Mouse (Mus musculus): Measurements from ENCODE around the gene Cetn4. TPM values are rescaled to one million over a fixed set of nuclear protein-coding genes. Genes with fewer than 3 reads are reported as not detected.

The Cetn4 gene
- total and polyA plus RNA-seq, 3 experiments: 0.89 to 2.2 (median 1.4) TPM

- no peak for DNase-seq (ENCODE audit: extremely low read depth)
- H3K27ac ChIP-seq (ENCODE audit: insufficient read depth, low read depth): no peak overlapping the region
- in situ Hi-C loops (cut with MboI; ENCODE audit: low pct_ligation_motif_present, low pct_unique_long_range_greater_than_20kb, low sequenced_read_pairs): loop anchor here (10.0 kb wide), 1 partner anchor 88 kb away; the partner anchor contains the start of gene Spata5
These were observed 14.1 kb upstream of the Cetn4 start for GRCm38 (mm10) chr3:37326627-37327026.

GRCm38 (mm10) chr3:37325317-37326112, 13.0 kb upstream of the Cetn4 start:
- no peaks in the 10 kb centered on the region for H3K4me1 ChIP-seq (ENCODE audit: control insufficient read depth in 1 of 2, insufficient read depth in 2 of 2)
- H3K36me3 ChIP-seq (replicated peaks in 1 of 2; ENCODE audit: control insufficient read depth in 1 of 2, insufficient read depth in 1 of 2, low read length in 1 of 2): peaks cover 0 to 6% of the 10 kb centered on the region in 2 experiments
- no peak overlapping the region for H3K27ac ChIP-seq (ENCODE audit: insufficient read depth, low read depth)
- H3K9me3 ChIP-seq (replicated peaks; ENCODE audit: low read length): no peaks in the 10 kb centered on the region
- TF ChIP-seq ZKSCAN1 (IDR thresholded peaks at IDR 0.05; ENCODE audit: borderline replicate concordance, low read depth, low read length): no peak
- no peak for TF ChIP-seq E2F4 (IDR thresholded peaks at IDR 0.05; ENCODE audit: insufficient replicate concordance, low read depth, low read length)
- no peak for TF ChIP-seq BHLHE40 (IDR thresholded peaks at IDR 0.05; ENCODE audit: low read depth, low read length)
- no peak for TF ChIP-seq CTCF (conservative IDR thresholded peaks at IDR 0.05 in 1 of 2, IDR thresholded peaks at IDR 0.05 in 1 of 2; ENCODE audit: low read depth in 2 of 2, low read length in 2 of 2)
- TF ChIP-seq ETS1 (conservative IDR thresholded peaks at IDR 0.05; ENCODE audit: low read depth, low read length): no peak
- TF ChIP-seq USF2 (conservative IDR thresholded peaks at IDR 0.05; ENCODE audit: low read depth, low read length): no peak
- no peak for TF ChIP-seq JUND (conservative IDR thresholded peaks at IDR 0.05; ENCODE audit: low read depth, low read length)
- no peak for TF ChIP-seq JUN (IDR thresholded peaks at IDR 0.05; ENCODE audit: insufficient read depth, low read depth, low read length)
- TF ChIP-seq USF1 (IDR thresholded peaks at IDR 0.05; ENCODE audit: low read depth, low read length): no peak
- TF ChIP-seq TCF12 (IDR thresholded peaks at IDR 0.05; ENCODE audit: low read depth, low read length): no peak
- TF ChIP-seq CHD1 (IDR thresholded peaks at IDR 0.05; ENCODE audit: low read depth, low read length): no peak
- TF ChIP-seq IRF4 (IDR thresholded peaks at IDR 0.05; ENCODE audit: low read depth, low read length): no peak
- TF ChIP-seq SMC3 (IDR thresholded peaks at IDR 0.05; ENCODE audit: low read depth, low read length): no peak
- TF ChIP-seq POLR2A (IDR thresholded peaks at IDR 0.05; ENCODE audit: low read depth, low read length): no peak
- TF ChIP-seq MAX (IDR thresholded peaks at IDR 0.05; ENCODE audit: low read length): no peak
- H3K4me3 ChIP-seq (replicated peaks in 1 of 3; ENCODE audit: low read depth in 2 of 3, low read length in 2 of 3, poor library complexity in 1 of 3): no peak overlapping the region
- no peak overlapping the region for H3K4me2 ChIP-seq (ENCODE audit: insufficient read depth, low read depth, poor library complexity, severe bottlenecking)
- dilution Hi-C loops (cut with MboI; ENCODE audit: extremely low pct_ligation_motif_present, extremely low pct_unique_long_range_greater_than_20kb, low sequenced_read_pairs): no loop called here
- no peak for DNase-seq (ENCODE audit: extremely low read depth)
- no peaks in the 10 kb centered on the region for H3K27me3 ChIP-seq (replicated peaks)
- in situ Hi-C loops (cut with MboI; ENCODE audit: low pct_ligation_motif_present, low pct_unique_long_range_greater_than_20kb, low sequenced_read_pairs): loop anchor here (10.0 kb wide), 1 partner anchor 89 kb away; the partner anchor contains the start of gene Spata5
- H3K9ac ChIP-seq (ENCODE audit: insufficient read depth, low read depth): no peak overlapping the region
- H3K79me2 ChIP-seq (replicated peaks; ENCODE audit: control insufficient read depth, extremely low read depth, insufficient read depth, poor library complexity, severe bottlenecking): no peaks in the 10 kb centered on the region

More at GRCm38 (mm10) chr3:37326627-37327026, 14.1 kb upstream of the Cetn4 start:
- dilution Hi-C loops (cut with MboI; ENCODE audit: extremely low pct_ligation_motif_present, extremely low pct_unique_long_range_greater_than_20kb, low sequenced_read_pairs): no loop called here
- Histone ChIP-seq H3K4me3 (replicated peaks in 1 of 3; ENCODE audit: low read depth in 2 of 3, low read length in 2 of 3, poor library complexity in 1 of 3) (no peak overlapping the region), H3K4me2 (ENCODE audit: insufficient read depth, low read depth, poor library complexity, severe bottlenecking) (no peak overlapping the region), H3K9me3 (replicated peaks; ENCODE audit: low read length) (no peaks in the 10 kb centered on the region), H3K9ac (ENCODE audit: insufficient read depth, low read depth) (no peak overlapping the region), H3K4me1 (ENCODE audit: control insufficient read depth in 1 of 2, insufficient read depth in 2 of 2) (no peaks in the 10 kb centered on the region), H3K79me2 (replicated peaks; ENCODE audit: control insufficient read depth, extremely low read depth, insufficient read depth, poor library complexity, severe bottlenecking) (no peaks in the 10 kb centered on the region), H3K27me3 (replicated peaks) (no peaks in the 10 kb centered on the region), H3K36me3 (replicated peaks in 1 of 2; ENCODE audit: control insufficient read depth in 1 of 2, insufficient read depth in 1 of 2, low read length in 1 of 2) (no peaks in the 10 kb centered on the region)
- TF ChIP-seq MXI1 (IDR thresholded peaks at IDR 0.05; ENCODE audit: low read depth, low read length) (no peak), CTCF (conservative IDR thresholded peaks at IDR 0.05 in 1 of 2, IDR thresholded peaks at IDR 0.05 in 1 of 2; ENCODE audit: low read depth in 2 of 2, low read length in 2 of 2) (no peak), MAX (IDR thresholded peaks at IDR 0.05; ENCODE audit: low read length) (no peak), ZNF384 (IDR thresholded peaks at IDR 0.05; ENCODE audit: low read depth, low read length) (no peak), TBP (conservative IDR thresholded peaks at IDR 0.05; ENCODE audit: low read depth, low read length) (no peak), EP300 (IDR thresholded peaks at IDR 0.05; ENCODE audit: low read length) (no peak), ELF1 (IDR thresholded peaks at IDR 0.05; ENCODE audit: low read depth, low read length) (no peak), ZC3H11A (IDR thresholded peaks at IDR 0.05; ENCODE audit: low read depth, low read length) (no peak), KAT2A (IDR thresholded peaks at IDR 0.05; ENCODE audit: insufficient replicate concordance, low read length) (no peak), BHLHE40 (IDR thresholded peaks at IDR 0.05; ENCODE audit: low read depth, low read length) (no peak), TCF12 (IDR thresholded peaks at IDR 0.05; ENCODE audit: low read depth, low read length) (no peak), UBTF (IDR thresholded peaks at IDR 0.05; ENCODE audit: low read depth, low read length) (no peak)
